Mouse (Mus musculus) right cerebral cortex, postnatal 36 days (tissue): ENCODE data around the gene Tmem91.
"Not testable (repeated sequence)": the region's sequence is repeated elsewhere in the genome, so short reads cannot be mapped to it uniquely, and the experiment has no call there.

ENCODE experiments used
- DNase-seq, 2 experiments: peaks; one replicate each; pipeline ENCODE4 v3.0.0; 2022; ENCODE audit warnings: low spot score in 2 of 2, mixed read lengths in 1 of 2

Tmem91 gene

DNA sequence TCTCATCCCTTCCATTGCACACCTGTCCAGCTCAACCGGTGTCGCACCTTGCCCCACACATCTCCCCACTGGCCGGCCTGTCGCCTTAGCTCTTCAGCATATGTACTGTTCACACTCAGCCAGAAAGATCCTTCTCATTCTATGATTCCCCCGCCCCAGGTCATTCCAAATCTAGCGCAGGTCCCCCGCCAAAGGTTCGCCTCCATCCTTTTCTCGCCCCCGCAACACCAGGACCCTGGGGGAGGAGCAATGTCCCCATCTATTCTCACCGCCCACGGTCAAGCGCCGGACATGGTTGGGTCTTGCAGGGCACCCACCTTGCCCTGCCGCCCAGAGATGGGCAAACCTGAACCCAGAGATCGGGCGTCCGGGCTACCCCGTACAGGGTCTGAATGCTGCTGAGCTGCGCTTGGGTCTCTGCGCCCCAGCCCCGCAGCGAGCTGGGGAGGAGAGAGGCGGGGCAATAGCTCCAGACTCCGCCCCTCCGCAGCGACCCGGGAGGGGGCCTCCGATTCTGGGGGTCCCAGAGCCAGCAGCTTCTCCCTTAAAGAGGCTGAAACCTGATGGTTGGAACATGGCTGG lies at the start of gene Tmem91:
Gene Tmem91, minus strand, starts transcription at position 448 of the 582 bp plus-strand sequence.
- no peak for DNase-seq

DNA sequence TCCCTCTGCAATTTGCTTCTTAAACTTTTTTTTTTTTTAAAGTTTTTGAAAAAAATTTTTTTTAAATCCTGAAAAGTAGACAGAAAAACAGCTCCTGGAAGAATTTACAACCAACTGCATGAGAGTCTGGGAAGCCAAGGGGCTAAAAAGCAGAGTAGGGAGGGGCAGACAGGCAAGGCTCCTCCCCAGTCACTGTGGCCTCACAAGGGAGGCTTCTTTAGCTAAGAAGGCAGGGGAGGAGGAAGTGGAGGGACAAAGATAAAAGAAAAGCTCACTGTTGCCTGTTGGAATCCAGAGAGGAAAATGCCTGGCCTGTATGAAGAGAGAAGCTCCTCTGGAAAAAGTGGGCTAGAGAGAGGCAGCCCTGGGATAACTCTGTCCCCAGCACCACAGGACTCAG lies 46.8 kb upstream of the Tmem91 start:
- DNase-seq = not testable (repeated sequence)

DNA sequence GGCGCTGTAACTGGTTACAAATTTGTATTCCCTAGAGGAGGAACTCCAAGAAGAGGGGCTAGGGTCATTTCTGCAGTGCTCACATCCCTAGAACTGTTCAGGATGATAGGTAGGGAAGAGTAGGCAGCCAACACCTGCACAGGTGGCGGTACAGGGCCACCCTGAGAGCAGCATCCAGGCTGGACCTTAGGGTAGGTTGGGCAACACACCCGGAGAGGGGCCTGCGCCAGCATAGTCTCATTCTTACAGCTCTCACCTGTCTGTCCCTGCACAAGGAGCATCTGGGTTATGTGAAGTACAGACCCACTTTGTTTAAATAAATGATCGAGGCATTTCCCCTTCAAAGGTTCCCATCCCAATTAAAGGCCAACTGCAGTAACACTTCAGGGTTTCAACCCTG lies 45.8 kb upstream of the Tmem91 start:
- no peak for DNase-seq

DNA sequence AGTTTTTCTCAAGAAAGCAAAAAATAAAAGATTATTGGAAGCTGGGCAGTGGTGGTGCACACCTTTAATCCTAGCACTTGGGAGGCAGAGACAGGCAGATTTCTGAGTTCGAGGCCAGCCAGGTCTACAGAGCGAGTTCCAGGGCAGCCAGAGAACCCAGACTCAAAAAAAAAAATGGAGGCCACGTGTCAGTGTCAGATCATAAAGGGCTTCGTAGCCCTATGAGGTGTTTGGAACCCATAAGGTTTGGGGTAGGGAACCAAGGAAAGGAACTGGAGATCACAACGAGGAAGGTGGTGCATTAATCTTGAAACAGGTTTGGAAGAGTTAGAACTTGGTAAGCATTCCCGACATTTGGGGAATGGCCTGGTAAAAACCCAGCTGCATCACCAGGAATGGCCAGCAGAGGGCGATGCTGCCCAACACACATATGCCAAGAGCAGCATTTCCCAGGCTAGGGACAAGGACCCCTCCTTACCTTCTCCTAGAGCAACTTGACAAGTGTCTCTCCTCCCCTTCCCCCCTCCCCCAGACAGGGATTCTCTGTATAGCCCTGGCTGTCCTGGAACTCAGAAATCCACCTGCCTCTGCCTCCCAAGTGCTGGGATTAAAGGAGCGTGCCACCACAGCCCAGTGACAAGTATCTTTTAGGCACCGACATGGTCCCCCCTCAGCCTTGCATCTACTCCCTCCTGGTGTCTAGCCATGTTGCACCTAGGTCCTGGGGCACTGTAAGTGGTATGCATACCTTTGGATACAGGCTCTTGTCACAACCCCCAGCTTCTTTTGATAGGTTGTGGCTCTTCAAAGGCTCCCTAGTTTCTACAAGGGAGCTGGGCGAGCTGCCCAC lies 45.0 kb upstream of the Tmem91 start:
- DNase-seq = peak; percentile 59 to 62

DNA sequence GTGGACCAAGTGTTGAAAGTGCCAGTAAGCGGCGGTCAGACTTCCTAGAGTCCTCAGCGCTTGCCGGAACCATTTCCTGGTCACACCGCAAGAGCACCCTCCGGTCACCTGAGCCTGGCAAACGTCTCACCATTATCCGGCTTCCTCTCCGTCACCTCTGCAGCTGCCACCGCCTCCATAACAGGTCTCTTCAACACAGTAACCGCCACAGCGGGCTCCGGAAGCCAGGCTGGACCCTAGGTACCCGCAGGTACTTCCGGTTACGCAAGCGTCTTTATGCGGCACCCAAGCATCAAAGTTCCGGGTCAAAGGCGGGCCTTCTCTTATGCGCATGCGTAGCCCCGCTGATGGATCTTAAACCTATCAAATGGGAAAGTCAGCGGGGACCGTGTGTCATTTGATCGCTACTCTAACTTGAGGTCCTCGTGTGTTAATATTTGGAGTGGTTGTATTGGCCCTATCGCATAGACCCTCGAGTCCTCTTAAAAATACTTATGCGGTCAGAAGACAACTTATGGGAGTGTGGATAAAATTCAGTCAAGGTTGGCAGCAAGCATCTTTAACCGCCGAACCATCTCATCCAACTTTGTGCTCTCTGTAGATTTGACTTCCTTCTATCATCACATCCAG lies 43.9 kb upstream of the Tmem91 start, which contains the start of gene Ccdc97:
Gene Ccdc97, minus strand, starts transcription at position 301 of the 630 bp plus-strand sequence.
- peak; percentile 92 to 95 for DNase-seq

DNA sequence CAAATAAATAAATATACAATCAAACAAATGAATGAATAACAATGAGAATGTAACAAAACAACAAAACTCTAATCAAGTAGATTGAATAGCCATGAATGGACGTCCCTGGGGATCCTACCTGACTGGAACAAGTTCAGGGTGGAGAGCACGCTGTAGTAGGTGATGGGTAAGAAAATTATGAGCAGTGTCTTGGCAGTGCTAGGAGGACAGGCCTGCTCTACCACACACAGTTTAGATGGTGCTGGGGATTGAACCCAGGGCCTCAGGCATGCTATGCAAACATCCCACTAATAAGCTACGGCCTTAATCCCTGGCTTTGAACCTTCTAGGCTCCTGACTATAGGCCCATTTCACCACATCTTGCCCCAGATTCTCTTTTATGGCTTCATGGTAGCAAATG lies 42.5 kb upstream of the Tmem91 start:
- no peak for DNase-seq

DNA sequence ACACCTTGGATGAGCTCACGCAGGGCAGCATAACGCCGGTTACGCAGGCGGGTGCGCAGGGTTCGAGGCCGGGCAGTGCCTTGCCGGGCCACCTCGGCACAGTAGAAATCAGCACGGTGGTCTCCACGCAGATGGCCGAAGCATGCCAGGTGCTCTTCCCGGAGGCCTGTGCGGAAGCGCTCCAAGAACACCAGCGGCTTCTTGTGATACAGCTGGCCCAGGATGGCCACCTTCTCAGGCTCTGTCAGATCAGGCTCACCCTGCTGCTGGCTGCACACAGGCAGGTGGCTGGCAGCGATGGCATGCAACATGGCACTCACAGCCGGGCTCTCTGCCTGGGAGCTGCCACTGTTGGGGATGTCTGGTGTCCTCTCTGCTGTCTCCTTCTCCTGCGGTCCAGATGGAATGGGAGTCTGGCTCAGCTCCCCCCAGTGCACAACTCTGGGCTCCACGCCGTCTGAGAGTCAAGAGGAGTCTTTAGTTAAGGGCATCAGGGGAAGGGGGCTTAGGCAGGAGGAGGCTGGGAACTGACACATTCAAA lies 40.8 kb upstream of the Tmem91 start:
- no peak for DNase-seq

DNA sequence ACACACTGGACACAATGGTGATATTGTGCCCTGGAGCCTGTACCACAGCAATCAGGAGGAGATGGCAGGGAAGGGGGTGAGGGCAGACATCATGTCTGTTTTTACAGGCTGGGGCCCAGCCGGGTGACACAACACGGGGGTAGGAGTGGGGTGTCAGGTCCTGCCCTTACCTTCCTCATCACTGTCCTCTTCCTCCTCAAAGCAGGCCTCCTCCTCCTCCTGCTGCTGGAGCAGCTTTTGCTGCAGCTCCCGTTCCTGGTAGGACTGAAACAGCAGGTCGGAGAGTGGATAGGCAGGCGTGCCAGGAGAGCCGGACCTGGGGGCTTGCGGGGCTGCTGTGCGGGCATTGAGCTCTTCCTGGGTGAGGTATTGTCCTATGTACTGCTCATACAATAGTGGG lies 39.6 kb upstream of the Tmem91 start:
- no peak for DNase-seq

DNA sequence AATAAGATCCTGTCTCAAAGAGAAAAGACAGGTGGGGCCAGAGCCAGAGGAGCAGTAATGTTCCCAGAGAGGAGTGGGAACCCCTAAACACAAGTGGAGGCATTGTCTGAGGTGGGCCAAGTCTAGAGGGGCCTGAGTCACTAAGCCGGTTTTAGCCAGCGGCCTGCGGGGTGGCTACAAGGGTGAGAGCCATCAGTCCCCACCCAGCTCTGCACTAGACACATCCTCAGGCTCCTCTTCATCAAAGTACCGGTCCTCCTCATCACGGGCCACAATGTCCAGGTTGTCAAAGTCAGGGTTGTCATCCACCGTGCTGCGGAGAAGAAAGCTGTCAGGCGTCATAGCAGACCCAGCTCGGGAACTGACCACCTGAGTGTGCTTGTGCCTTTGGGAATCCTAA lies 37.8 kb upstream of the Tmem91 start:
- DNase-seq = no peak

DNA sequence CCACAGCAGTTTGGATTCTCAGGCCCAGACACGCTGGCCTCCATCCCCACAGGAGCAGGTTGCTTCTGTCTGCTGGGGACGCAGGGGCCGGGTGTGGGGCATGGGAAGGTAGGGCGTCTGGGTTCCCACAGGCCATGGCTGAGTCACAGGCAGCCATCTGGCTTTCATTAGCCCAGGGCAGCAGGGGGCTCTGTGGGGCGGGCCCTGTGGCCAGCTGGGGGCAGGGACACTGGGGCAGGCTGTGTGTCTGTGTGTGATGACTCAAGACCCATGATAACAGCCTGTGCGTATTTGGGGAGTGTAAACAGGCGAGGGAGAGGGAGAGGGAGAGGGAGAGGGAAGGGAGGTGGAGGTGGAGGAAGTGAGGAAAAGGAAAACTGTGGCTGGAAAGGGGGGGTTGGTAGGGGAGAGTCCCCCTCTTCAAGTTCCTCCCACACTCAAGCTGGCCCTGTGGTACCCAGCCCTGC lies 36.8 kb upstream of the Tmem91 start:
- no peak for DNase-seq

DNA sequence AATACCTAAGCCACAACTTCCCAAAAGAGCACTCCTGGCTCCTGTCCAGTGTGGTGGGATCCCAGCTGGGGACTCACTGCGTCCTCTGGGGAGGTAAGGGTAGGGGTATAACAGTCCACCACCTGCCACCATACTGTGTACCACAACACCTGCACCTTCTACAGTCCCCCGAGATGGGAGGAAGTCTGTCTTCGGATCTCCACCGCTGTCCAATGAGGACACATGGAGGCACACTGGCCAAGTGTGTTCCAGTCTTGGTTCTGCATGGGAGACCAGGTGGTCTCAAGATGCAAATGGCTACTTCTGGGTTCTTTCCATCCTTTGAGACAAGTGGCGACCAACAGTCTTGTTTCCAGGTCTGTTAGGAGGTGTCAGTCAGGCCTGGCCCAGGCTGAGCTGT lies 36.2 kb upstream of the Tmem91 start:
- no peak for DNase-seq

DNA sequence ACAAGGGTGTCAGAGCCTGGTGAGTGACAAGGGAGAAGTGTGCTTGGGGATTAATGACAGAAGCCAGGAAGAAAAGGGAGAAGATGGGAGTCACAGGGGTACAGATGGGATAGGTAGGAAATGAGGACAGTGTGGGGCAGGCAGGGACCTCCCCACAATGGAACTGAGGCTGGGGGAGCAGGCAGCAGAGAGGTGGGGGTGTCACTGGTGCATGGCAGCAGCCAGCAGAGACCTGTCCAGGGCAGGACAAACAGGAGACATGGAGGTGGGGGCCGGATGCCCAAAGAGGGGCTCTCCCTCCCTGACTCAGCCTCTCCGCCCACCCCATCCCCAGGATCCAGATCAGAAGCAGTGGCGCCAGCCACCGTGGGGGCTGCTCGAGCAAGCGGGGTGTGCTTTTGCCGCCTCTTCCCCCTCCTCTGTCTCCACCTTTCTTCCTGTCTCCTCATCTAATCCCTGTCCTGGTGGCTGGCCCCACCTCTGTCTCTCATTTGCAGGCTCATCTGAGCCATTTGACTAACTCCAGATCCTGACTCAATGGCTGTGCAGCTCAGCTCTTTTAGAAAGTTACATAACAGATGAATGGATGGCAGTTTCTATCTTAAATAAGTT lies 35.7 kb upstream of the Tmem91 start:
- DNase-seq = peak in 1 of 2 experiments; percentile 67

DNA sequence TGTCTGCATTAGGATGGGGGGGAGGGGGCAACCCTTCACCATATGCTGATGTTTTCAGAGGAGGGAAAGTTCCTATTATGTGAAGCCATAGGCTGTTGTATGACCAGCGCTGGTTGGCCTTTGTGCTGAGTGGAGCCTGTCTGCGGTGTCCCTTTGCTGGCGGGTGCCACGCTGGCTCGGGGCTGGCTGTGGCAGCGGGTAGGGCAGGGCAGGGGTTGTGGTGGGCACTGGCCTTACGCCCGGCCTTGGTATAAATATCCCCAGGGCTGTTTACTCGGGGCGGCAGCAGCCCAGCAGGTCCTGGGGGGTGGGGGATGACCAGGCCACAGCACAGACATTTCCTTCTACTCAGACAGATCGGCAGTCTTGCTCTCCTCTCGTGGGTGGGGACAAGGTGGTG lies 35.0 kb upstream of the Tmem91 start:
- no peak for DNase-seq

DNA sequence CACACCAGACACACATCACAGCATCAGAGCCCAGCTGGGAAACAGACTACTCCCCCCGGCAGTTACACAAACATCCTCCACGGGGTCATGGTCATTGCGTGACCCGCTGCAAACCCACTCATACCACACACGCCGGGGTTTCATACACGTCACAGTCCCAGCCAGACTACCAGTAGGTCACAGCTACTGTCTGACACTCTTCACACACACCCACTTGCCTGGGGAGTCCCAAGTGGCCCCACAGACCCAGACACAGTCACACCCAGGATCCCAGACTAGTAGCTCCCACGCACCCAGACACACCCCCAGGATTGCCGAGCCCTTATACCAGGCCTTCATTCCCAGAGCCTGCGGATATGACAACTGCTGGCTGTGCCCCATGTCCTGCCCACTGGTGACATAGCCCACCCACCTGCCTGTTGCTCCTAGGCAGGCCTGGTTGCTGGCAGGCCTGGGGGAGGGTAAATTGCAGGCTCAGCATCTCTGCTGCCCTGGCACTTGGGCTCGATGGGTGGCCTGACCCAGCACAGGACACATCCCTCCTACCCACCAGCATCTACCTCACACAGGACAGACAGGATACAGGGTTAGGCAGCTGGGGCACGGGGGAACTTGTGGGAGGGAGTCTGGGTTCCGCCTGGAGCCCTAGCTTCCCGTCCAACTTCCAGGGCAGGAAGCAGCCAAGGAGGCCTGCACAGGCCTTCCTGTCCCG lies 32.8 kb upstream of the Tmem91 start:
- no peak for DNase-seq

DNA sequence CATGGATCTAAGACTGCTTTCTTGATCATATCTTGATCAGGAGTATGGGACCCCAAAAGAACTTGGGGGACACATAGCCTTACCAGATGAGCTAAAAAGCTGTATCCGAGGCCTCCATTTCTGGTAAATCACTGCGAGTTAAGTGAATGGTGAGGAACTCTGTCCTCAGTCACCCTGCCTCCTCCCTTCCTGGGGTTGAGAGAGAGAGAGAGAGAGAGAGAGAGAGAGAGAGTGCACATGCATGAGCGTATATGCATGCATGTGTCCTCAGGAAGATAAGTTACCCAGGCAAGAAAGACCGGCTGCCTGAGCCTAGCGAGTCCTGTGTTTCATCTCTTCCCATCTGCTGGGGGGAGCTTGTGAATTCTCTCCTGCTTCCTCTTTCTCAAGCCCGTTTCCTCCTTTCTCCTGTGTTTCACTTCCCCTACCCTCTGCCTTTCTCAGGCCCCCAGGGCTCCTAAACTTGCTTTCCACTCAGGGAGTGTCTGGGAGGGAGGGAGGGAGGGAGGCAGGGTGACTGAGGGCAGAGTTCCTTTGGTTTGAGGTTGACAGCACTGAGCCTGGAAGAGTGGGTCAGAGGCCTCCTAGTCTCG lies 31.7 kb upstream of the Tmem91 start:
- no peak for DNase-seq

DNA sequence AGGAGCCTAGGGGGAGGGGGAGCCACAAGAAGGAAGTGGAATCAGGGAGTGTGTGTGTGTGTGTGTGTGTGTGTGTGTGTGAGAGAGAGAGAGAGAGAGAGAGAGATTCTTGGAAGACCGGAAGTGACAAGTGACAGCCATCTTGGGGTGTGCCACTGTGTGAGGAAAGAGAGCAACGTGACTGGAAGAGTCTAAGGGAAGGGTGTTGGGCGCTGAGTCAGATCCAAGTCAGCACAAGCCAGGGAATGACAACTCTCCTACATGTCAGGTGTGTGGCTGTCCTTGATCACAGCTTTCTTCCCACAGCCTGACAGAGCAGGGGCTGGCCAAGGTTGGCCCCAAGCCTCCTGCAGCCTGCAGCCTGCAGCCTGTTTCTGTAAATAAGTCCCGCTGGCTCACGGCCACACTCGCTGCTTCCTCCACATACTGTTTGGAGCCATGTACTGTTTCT lies 30.9 kb upstream of the Tmem91 start:
- no peak for DNase-seq

DNA sequence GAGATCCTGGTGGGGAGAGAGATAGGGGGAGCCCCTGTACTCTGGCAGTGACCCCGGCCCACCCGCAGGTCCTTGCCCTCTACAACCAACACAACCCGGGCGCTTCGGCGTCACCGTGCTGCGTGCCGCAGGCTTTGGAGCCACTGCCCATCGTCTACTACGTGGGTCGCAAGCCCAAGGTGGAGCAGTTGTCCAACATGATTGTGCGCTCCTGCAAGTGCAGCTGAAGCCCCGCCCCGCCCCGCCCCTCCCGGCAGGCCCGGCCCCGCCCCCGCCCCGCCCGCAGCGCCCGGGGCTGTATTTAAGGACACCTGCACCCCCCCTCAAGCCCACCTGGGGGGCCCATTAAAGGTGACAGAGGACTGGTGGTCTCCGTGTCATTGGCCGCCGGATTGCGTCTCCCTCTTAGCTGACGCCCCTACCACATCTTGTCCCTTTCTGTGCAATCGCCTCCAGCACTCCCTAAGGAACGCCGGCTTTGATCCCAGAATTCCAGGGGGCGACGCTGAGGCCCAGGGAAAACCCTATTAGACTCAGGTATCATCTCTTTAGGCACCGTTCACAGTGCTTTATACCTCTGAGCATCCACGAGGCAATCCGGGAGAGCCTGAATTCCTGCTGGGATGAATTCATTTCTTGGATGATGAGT lies 29.9 kb upstream of the Tmem91 start:
- DNase-seq = no peak

DNA sequence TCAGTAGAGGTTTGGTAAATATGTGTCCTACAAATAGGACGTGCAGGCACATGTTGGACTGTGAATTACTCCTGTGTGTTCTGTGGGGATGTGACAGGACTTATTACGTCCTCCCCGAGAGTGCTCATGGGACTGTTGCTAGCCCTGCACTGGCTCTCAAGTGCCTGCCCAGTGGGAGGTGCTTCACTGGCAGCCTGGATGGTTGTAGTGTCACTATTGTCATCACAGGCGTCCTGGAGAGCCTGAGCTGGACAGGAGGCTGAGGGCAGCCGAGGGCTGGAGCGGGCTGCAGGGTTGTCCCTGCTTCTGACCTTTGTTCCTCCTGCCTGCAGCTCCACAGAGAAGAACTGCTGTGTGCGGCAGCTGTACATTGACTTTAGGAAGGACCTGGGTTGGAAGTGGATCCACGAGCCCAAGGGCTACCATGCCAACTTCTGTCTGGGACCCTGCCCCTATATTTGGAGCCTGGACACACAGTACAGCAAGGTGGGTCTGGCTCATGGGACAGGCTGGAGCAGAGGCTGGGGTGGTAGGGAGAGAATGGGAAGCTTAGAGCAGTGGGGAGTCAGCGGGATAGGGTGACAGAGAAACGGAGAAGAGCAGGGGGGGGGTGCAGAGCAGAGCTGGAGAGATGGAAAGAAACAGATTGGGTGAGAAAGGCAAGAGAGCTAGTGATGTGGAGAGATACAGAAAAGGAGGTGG lies 29.0 kb upstream of the Tmem91 start:
- no peak for DNase-seq

DNA sequence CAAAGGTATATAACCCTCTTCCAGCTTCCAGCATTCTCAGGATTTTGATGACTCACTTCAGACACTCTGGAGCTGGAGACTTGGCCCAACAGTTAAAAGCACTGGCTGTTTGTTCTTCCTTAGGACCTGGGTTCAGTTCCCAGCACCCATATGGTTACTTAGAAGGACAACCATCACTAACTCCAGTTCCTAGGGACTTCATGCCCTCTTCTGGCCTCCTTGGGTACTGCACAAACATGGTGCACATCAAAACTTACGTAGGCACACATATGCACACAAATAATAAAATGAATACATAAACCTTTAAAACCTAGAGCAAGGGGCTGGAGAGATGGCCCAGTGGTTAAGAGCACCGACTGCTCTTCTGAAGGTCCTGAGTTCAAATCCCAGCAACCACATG lies 27.4 kb upstream of the Tmem91 start:
- no peak for DNase-seq

DNA sequence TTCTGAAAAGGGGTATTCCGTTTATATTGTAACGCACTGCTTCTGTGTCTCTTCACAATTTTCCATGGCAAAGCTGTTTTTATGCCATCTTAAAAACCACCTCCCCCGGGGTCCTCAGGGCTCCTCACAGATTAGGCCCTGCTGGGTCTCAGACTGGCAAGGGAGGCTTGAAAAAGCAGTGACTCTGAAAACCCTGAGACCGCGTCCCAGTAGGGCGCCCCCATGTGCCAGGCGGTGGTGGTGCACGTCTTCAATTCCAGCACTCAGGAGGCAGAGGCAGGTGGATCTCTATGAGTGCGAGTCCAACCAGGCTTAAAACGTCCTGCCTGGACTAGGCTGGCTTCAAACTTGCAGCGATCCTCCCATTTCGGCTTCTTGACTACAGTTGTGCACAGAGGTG lies 25.8 kb upstream of the Tmem91 start:
- no peak for DNase-seq
